Mouse (Mus musculus) MEL (cell line): Measurements from ENCODE around the gene 4833423E24Rik.

Experiments
- CTCF ChIP-seq, 3 experiments: IDR thresholded peaks in 2 of 3; conservative IDR thresholded peaks in 1 of 3; 2 replicates each; pipeline ENCODE4 v1.5.1; 2011 to 2012; ENCODE audit warnings: low read length in 3 of 3, low read depth in 2 of 3, mild to moderate bottlenecking in 2 of 3, improper control_type of control experiment in 1 of 3, inconsistent platforms in 1 of 3, mixed read lengths in 1 of 3, moderate library complexity in 1 of 3; ENCODE audit not compliant: control insufficient read depth in 1 of 3, insufficient read depth in 1 of 3, poor library complexity in 1 of 3, severe bottlenecking in 1 of 3
- E2F4 ChIP-seq: IDR thresholded peaks from 2 replicates; pipeline ENCODE4 v1.6.1; 2011; ENCODE audit warnings: low read depth, low read length, improper control_type of control experiment, borderline replicate concordance
- EP300 ChIP-seq, 2 experiments: IDR thresholded peaks; 2 replicates each; pipeline ENCODE4 v1.6.1; 2011; ENCODE audit warnings: improper control_type of control experiment in 2 of 2, low read length in 2 of 2, low read depth in 1 of 2, mild to moderate bottlenecking in 1 of 2
- POLR2A ChIP-seq, 2 experiments: IDR thresholded peaks; 2 replicates each; pipeline ENCODE4 v1.6.1; 2011 to 2012; ENCODE audit warnings: low read length in 2 of 2, mild to moderate bottlenecking in 2 of 2, control low read depth in 1 of 2, improper control_type of control experiment in 1 of 2, low read depth in 1 of 2, moderate library complexity in 1 of 2; ENCODE audit not compliant: control insufficient read depth in 1 of 2, insufficient read depth in 1 of 2, poor library complexity in 1 of 2
- POLR2AphosphoS2 ChIP-seq: IDR thresholded peaks from 2 replicates; pipeline ENCODE4 v1.6.1; 2011; ENCODE audit warnings: low read length, improper control_type of control experiment
- USF2 ChIP-seq, 2 experiments: IDR thresholded peaks; 2 replicates each; pipeline ENCODE4 v1.6.1; 2011 to 2012; ENCODE audit warnings: improper control_type of control experiment in 2 of 2, low read length in 2 of 2, borderline replicate concordance in 1 of 2, inconsistent platforms in 1 of 2, low read depth in 1 of 2, mild to moderate bottlenecking in 1 of 2; ENCODE audit not compliant: insufficient read depth in 1 of 2
- ZC3H11A ChIP-seq: IDR thresholded peaks from 2 replicates; pipeline ENCODE4 v1.6.1; 2012; ENCODE audit warnings: low read depth, mild to moderate bottlenecking, inconsistent platforms, low read length, improper control_type of control experiment

DNA sequence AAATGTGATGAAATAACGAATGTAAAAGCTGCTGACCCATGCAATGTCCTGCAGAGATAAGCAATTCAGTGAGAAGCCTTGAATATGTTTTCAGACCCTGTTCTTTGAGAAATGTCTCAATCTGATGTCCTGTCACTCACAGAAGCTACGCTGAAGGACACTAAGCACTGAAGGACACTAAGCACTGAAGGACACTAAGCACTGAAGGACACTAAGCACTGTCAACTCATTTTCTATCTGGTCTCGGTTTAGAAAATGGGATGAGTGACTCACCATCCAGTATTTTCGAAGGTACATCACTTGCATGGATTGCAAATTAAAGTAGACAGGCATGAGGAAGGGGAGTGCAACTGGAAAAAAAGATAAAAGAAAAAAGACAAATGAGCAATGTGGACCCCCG is 28.4 kb downstream of the 4833423E24Rik start:
- no peak for TF ChIP-seq ZC3H11A
- no peak for TF ChIP-seq CTCF (IDR thresholded peaks at IDR 0.05 in 2 of 3, conservative IDR thresholded peaks at IDR 0.05 in 1 of 3; ENCODE audit: control insufficient read depth in 1 of 3, insufficient read depth in 1 of 3, low read depth in 2 of 3, low read length in 3 of 3, poor library complexity in 1 of 3, severe bottlenecking in 1 of 3)
- no peak for TF ChIP-seq POLR2A (IDR thresholded peaks at IDR 0.05; ENCODE audit: control insufficient read depth in 1 of 2, insufficient read depth in 1 of 2, low read depth in 1 of 2, low read length in 2 of 2, poor library complexity in 1 of 2)
- no peak for TF ChIP-seq USF2 (IDR thresholded peaks at IDR 0.05; ENCODE audit: borderline replicate concordance in 1 of 2, insufficient read depth in 1 of 2, low read depth in 1 of 2, low read length in 2 of 2)
- TF ChIP-seq E2F4 = no peak
- TF ChIP-seq POLR2AphosphoS2 = no peak
- no peak for TF ChIP-seq EP300 (IDR thresholded peaks at IDR 0.05; ENCODE audit: low read depth in 1 of 2, low read length in 2 of 2)
